8 mouse cellular contexts compared by ENCODE assay signal in the genomic region with DNA sequence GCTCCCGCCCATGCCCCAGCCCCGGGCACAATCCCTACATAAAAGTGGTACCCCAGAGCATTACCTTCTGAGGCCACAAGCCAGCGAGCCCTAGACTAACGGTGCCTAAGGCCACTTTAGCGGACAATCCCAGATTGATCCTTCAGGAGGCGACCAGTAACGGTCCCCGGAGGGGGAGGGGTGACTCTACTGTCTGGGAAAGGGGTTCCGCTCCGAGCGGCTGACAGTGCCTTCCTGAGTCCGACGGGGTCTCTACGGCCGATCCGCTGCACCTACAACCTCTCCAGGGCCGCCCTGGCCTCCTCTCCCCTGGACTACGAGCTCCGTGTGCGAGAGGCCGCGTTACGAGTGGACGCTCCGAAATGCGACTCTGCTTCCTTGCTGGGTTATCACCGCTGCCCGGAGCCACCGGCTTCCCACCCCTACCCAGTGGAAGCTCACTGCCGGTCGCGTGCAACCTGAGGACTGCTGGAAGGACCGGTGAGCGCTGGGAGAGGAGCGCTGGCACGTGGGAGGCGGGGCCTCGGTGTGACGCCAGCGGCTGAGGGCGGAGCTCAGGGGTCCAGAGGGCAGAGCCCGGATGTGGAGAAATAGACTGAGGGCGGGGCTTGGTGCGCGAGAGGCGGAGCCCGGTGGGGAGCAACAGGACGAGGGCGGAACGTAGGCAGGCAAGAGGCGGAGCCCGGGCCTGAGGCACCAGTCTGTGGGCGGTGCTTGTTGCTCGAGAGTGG. TPM values are rescaled to one million over a fixed set of nuclear protein-coding genes. Genes with fewer than 3 reads are reported as not detected.
DNase-seq lines count a peak whose midpoint lies in the region; ATAC-seq lines count a peak whose summit lies in the region.

No protein-coding gene starts in this region.

- H3K27me3 ChIP-seq in heart, embryonic 14.5 days (ENCODE audit: control insufficient read depth, insufficient read depth, low read length) = no peaks in the 10 kb centered on the region
- H3K27me3 ChIP-seq in liver, embryonic 13.5 days = no peaks in the 10 kb centered on the region
- H3K27me3 ChIP-seq in stomach, embryonic 16.5 days (ENCODE audit: control insufficient read depth, insufficient read depth, low read length) = no peaks in the 10 kb centered on the region

- H3K36me3 ChIP-seq in heart, embryonic 14.5 days (ENCODE audit: control insufficient read depth, insufficient read depth, low read length) = no peaks in the 10 kb centered on the region
- H3K36me3 ChIP-seq in liver, embryonic 13.5 days = no peaks in the 10 kb centered on the region
- H3K36me3 ChIP-seq in stomach, embryonic 16.5 days (ENCODE audit: control insufficient read depth, insufficient read depth, low read length) = no peaks in the 10 kb centered on the region

- H3K27ac ChIP-seq in heart, embryonic 14.5 days (replicated peaks in 1 of 2; ENCODE audit: control insufficient read depth in 1 of 2, insufficient read depth in 1 of 2, low read depth in 2 of 2, low read length in 2 of 2) = peak overlapping the region; percentile 63 to 79
- no peak overlapping the region for H3K27ac ChIP-seq in liver, embryonic 13.5 days
- no peak overlapping the region for H3K27ac ChIP-seq in stomach, embryonic 16.5 days (ENCODE audit: low read length)

- H3K4me3 ChIP-seq in heart, embryonic 14.5 days (ENCODE audit: control insufficient read depth in 1 of 2, insufficient read depth in 1 of 2, low read depth in 1 of 2, low read length in 2 of 2) = peak overlapping the region; percentile 70 to 87
- peak overlapping the region; percentile 63 for H3K4me3 ChIP-seq in liver, embryonic 13.5 days (replicated peaks)
- peak overlapping the region; percentile 72 for H3K4me3 ChIP-seq in stomach, embryonic 16.5 days (replicated peaks; ENCODE audit: low read length)

- peak overlapping the region; percentile 98 for H3K4me2 ChIP-seq in heart, embryonic 14.5 days (ENCODE audit: low read length)
- peak overlapping the region; percentile 83 for H3K4me2 ChIP-seq in liver, embryonic 13.5 days
- H3K4me2 ChIP-seq in stomach, embryonic 16.5 days (ENCODE audit: low read depth, low read length) = peak overlapping the region; percentile 91

- no peaks in the 10 kb centered on the region for H3K4me1 ChIP-seq in heart, embryonic 14.5 days (ENCODE audit: control insufficient read depth in 2 of 2, insufficient read depth in 2 of 2, low read length in 2 of 2)
- H3K4me1 ChIP-seq in liver, embryonic 13.5 days (replicated peaks) = peaks cover 17% of the 10 kb centered on the region
- 0 out of 2 replicates have a peak, but pooled peaks cover 4% of the 10 kb centered on the region for H3K4me1 ChIP-seq in stomach, embryonic 16.5 days (ENCODE audit: control insufficient read depth, insufficient read depth, low read length)

- H3K9me3 ChIP-seq in heart, embryonic 14.5 days (ENCODE audit: control insufficient read depth, low read length) = no peaks in the 10 kb centered on the region
- no peaks in the 10 kb centered on the region for H3K9me3 ChIP-seq in liver, embryonic 13.5 days (replicated peaks)
- H3K9me3 ChIP-seq in stomach, embryonic 16.5 days (replicated peaks; ENCODE audit: control insufficient read depth, low read length) = no peaks in the 10 kb centered on the region

- DNase-seq in c-Kit-negative CD71-positive TER-119-positive erythroid progenitor cells, embryonic 14.5 days (ENCODE audit: low read depth, low spot score) = peak; percentile 69
- DNase-seq in fibroblast of lung, adult 2 months (ENCODE audit: low read depth) = peak; percentile 98
- peak; percentile 99 for DNase-seq in kidney, postnatal 14 days
- peak; percentile 97 for DNase-seq in liver, embryonic 13.5 days
- DNase-seq in neural tube, embryonic 10.5 days (ENCODE audit: extremely low spot score, low spot score) = peak; percentile 99

- peak; percentile 99 for ATAC-seq in CD4-positive, CD25-positive, alpha-beta regulatory T cell, adult 4 months
- peak; percentile 100 for ATAC-seq in heart, embryonic 14.5 days (ENCODE audit: insufficient number of reproducible peaks, insufficient read depth, low FRiP score, low read depth)
- peak; percentile 99 for ATAC-seq in liver, embryonic 13.5 days (ENCODE audit: low read depth)
- ATAC-seq in stomach, embryonic 16.5 days (ENCODE audit: insufficient read depth, low FRiP score) = peak; percentile 100

- peak overlapping the region; percentile 84 for H3K9ac ChIP-seq in heart, embryonic 14.5 days (ENCODE audit: low read length)
- peak overlapping the region; percentile 65 for H3K9ac ChIP-seq in liver, embryonic 13.5 days
- peak overlapping the region; percentile 78 for H3K9ac ChIP-seq in stomach, embryonic 16.5 days (ENCODE audit: low read length)

- under 1% methylated on average over 54 of the region's 54 CpGs for WGBS in heart, embryonic 14.5 days
- WGBS in liver, embryonic 13.5 days (ENCODE audit: insufficient replicate concordance) = under 1% methylated on average over 54 of the region's 54 CpGs
- under 1% methylated on average over 54 of the region's 54 CpGs for WGBS in stomach, embryonic 16.5 days

RNA-seq across cellular contexts. Expression of gene Tspan9, which starts 56.9 kb away (rescaled TPM):
- polyA plus RNA-seq in CD4-positive, CD25-positive, alpha-beta regulatory T cell, adult 4 months (2017; shearing (Covaris generic)) = under 1 TPM; 0.41 to 0.44 TPM
- 142 and 143 TPM in 2 replicates for polyA plus RNA-seq in heart, embryonic 14.5 days (2014; fragmentation: Nextera tagmentation; extraction: Ambion mirVana)
- polyA plus RNA-seq in liver, embryonic 13.5 days (2015; fragmentation: Nextera tagmentation; extraction: Ambion mirVana) = 16.9 and 27.3 TPM in 2 replicates
- polyA plus RNA-seq in stomach, embryonic 16.5 days (2015; fragmentation: Nextera tagmentation; extraction: Ambion mirVana) = 177 and 178 TPM in 2 replicates

Comparison
In these comparisons a context has a peak if more than half of its experiments do, and no peak if none do; other contexts are left out.
1. H3K27ac ChIP-seq: peak in heart, embryonic 14.5 days (2 of 2); none in liver, embryonic 13.5 days (single experiment) and stomach, embryonic 16.5 days (single experiment).
2. RNA of gene Tspan9, which starts 56.9 kb away (polyA plus RNA-seq): 177 to 178 TPM in stomach, embryonic 16.5 days, 142 to 143 TPM in heart, embryonic 14.5 days and 16.9 to 27.3 TPM in liver, embryonic 13.5 days; 0.41 to 0.44 TPM in CD4-positive, CD25-positive, alpha-beta regulatory T cell, adult 4 months; every median in the first group is over 10 times any median in the second.
3. Peak in every context shown above with its lines, with median percentiles within 50 percentile points of each other: ATAC-seq, DNase-seq, H3K4me2 ChIP-seq, H3K4me3 ChIP-seq and H3K9ac ChIP-seq.